Mouse (Mus musculus): ENCODE results near the gene Megf8.

DNA sequence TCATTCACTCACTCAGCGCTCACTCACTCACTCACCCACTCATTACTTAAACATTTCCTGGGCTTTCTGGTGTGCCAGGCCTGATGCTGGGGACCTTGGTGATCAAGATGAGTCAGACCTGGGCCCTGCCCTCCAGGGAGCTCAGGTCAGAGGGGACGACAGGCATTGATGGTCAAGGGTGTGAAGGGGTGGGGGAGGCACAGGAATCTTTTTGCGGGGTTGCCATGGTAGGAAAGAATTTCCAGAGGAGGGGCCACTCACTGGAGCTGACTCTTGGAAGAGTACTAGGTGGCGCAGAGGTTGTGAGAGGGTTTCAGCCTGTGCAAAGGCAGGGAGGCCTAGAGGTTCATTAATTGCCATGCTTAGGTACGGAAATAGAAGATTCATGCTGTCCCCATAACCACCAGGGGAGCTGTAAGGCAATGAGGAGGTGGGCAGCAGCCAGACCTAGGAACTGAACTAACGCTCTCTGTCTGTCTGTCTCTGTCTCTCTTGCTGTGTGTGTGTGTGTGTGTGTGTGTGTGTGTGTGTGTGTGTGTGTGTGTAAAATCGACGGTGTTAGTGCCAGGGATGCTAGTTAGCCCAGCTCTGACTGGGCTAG, 60.2 kb downstream of the Megf8 start:
- TF ChIP-seq CTCF (IDR thresholded peaks at IDR 0.05) (peak; percentile 56), EP300 (IDR thresholded peaks at IDR 0.05) (no peak)

Data from lung, postnatal 0 days (tissue).